Mouse (Mus musculus): ENCODE measurements at regions not wholly inside any gene's neighbourhood (a gene's known extent, or its start where the extent isn't known, plus 50 kb on each side); places are given as distances from the start of the nearest gene placed in this dataset.

- WGBS = 74% methylated on average over 9 of the region's 9 CpGs
- H3K27ac ChIP-seq (replicated peaks; ENCODE audit: low read depth, low read length) = no peak overlapping the region
- DNase-seq (ENCODE audit: low spot score) = no peak
These were observed 119.7 kb upstream of the Cpm start for GRCm38 (mm10) chr10:117509431-117510223.

DNA sequence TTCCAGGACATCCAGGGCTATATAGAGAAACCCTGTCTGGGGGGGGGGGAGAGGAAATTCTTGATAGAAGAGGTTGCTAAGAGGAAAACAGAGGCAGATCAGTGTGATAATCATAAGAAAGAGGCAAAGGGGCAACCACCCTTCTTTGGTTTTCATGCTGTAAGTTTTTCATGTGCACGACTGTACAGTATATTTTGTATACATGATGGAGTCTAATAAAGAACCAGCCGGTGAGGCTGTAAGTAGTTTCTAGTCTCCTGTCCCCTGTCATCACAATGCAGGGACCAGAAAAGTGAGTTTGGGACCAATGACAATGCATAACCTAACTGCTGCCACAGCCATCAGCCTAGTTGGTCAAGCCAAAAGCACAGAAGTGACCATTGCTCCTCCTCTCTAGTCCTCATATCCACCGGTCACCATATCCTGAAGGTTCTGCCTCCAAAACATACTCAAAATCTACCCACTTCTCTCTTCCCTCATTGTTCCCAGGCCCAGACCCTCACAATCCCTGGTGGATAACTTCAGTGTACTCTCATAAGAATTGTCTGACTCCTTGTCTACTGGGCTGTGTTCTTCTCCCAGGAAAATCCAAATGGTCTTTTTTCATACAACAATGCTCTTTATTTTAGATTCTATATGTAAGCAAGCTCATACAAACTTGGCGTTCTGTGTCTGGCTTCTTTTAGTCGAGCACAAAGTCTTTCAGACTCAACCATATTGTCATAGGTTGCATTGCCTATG lies 122.9 kb upstream of the Cpm start:
- ATAC-seq (ENCODE audit: low FRiP score, low read depth) = no peak
- Histone ChIP-seq H3K4me2 (replicated peaks; ENCODE audit: low read depth, low read length, severe bottlenecking) (no peak overlapping the region), H3K27me3 (ENCODE audit: control insufficient read depth, insufficient read depth, low read length) (no peaks in the 10 kb centered on the region), H3K36me3 (ENCODE audit: control insufficient read depth, insufficient read depth, low read length) (no peaks in the 10 kb centered on the region), H3K27ac (replicated peaks; ENCODE audit: low read depth, low read length) (no peak overlapping the region), H3K9me3 (ENCODE audit: control insufficient read depth, low read length) (no peaks in the 10 kb centered on the region), H3K4me1 (ENCODE audit: control insufficient read depth, insufficient read depth, low read length) (no peaks in the 10 kb centered on the region), H3K9ac (ENCODE audit: low read depth, low read length, severe bottlenecking) (no peak overlapping the region), H3K4me3 (replicated peaks; ENCODE audit: low read length) (no peak overlapping the region)
- TF ChIP-seq POLR2A (IDR thresholded peaks at IDR 0.05; ENCODE audit: borderline replicate concordance, extremely low read depth, insufficient read depth, insufficient read length) = no peak
- no peak for DNase-seq (ENCODE audit: low spot score)
- WGBS = 91% methylated on average over 5 of the region's 5 CpGs

More at GRCm38 (mm10) chr10:117509431-117510223, 119.7 kb upstream of the Cpm start:
- Histone ChIP-seq H3K9ac (ENCODE audit: low read depth, low read length, severe bottlenecking) (no peak overlapping the region), H3K9me3 (ENCODE audit: control insufficient read depth, low read length) (no peaks in the 10 kb centered on the region), H3K4me3 (replicated peaks; ENCODE audit: low read length) (no peak overlapping the region), H3K4me1 (ENCODE audit: control insufficient read depth, insufficient read depth, low read length) (no peaks in the 10 kb centered on the region), H3K27me3 (ENCODE audit: control insufficient read depth, insufficient read depth, low read length) (no peaks in the 10 kb centered on the region), H3K36me3 (ENCODE audit: control insufficient read depth, insufficient read depth, low read length) (no peaks in the 10 kb centered on the region), H3K4me2 (replicated peaks; ENCODE audit: low read depth, low read length, severe bottlenecking) (no peak overlapping the region)
- ATAC-seq (ENCODE audit: low FRiP score, low read depth) = no peak
- TF ChIP-seq POLR2A (IDR thresholded peaks at IDR 0.05; ENCODE audit: borderline replicate concordance, extremely low read depth, insufficient read depth, insufficient read length) = no peak

DNA sequence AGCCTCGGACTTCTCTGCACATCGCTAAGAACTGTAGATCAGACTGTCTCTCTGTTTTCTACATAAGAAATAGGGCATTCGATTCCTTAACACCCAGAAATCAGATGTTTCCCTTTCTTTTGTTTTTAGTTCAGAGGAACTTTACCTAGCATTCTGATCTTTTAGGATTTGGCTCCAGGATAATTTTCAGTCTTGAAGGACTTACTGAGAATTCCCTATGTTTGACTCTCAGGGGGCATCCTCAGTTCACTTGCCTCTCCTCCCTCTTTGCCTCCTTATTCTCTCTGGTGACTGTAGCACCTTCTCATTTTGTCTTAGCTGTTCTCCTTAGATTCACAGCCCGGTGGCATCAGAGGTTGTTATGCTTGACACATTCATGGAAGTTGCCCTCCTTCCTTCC lies 123.8 kb upstream of the Cpm start:
- Histone ChIP-seq H3K9ac (ENCODE audit: low read depth, low read length, severe bottlenecking) (no peak overlapping the region), H3K9me3 (ENCODE audit: control insufficient read depth, low read length) (no peaks in the 10 kb centered on the region), H3K36me3 (ENCODE audit: control insufficient read depth, insufficient read depth, low read length) (no peaks in the 10 kb centered on the region), H3K27me3 (ENCODE audit: control insufficient read depth, insufficient read depth, low read length) (no peaks in the 10 kb centered on the region), H3K4me1 (ENCODE audit: control insufficient read depth, insufficient read depth, low read length) (no peaks in the 10 kb centered on the region), H3K4me2 (replicated peaks; ENCODE audit: low read depth, low read length, severe bottlenecking) (no peak overlapping the region), H3K27ac (replicated peaks; ENCODE audit: low read depth, low read length) (no peak overlapping the region), H3K4me3 (replicated peaks; ENCODE audit: low read length) (no peak overlapping the region)
- ATAC-seq (ENCODE audit: low FRiP score, low read depth) (no peak), DNase-seq (ENCODE audit: low spot score) (no peak)
- 80% methylated on average over 4 of the region's 4 CpGs for WGBS
- TF ChIP-seq POLR2A (IDR thresholded peaks at IDR 0.05; ENCODE audit: borderline replicate concordance, extremely low read depth, insufficient read depth, insufficient read length) = no peak

- WGBS = 84% methylated on average over 3 of the region's 3 CpGs
These were observed 124.2 kb upstream of the Cpm start for GRCm38 (mm10) chr10:117505057-117505456.

DNA sequence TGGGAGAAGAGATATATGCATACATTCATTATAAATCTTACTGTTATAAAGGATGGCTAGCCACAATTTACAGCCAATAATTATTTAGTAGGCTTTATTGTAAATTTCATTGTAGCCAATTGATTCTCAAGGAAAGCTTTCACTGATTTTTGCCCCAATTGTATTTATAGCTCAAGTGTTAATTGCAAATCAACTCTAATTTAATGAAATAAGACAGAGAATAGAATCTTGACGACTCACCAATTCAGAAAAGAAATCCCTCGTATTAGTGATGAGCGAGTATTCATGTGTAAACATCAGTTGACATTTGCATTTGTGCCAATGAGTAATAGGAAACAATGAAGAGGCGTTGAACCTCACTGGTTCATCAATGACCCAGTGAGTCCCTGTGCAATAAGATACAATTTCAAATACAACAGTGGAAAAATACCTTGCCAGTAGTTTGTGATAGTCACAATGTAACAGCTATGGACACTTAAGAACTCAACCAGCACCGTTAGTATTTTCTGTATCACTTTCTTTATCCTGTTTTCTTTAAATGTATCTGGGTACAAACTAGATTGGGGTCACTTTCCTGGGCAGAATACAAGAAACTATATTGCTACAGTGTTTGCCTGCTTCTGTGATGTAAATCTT lies 124.6 kb upstream of the Cpsf6 start:
- no peak overlapping the region for H3K9ac ChIP-seq (ENCODE audit: low read depth, low read length, severe bottlenecking)
- DNase-seq (ENCODE audit: low spot score) = no peak

More at GRCm38 (mm10) chr10:117505057-117505456, 124.2 kb upstream of the Cpm start:
- Histone ChIP-seq H3K4me2 (replicated peaks; ENCODE audit: low read depth, low read length, severe bottlenecking) (no peak overlapping the region), H3K36me3 (ENCODE audit: control insufficient read depth, insufficient read depth, low read length) (no peaks in the 10 kb centered on the region), H3K4me1 (ENCODE audit: control insufficient read depth, insufficient read depth, low read length) (no peaks in the 10 kb centered on the region), H3K9me3 (ENCODE audit: control insufficient read depth, low read length) (no peaks in the 10 kb centered on the region), H3K9ac (ENCODE audit: low read depth, low read length, severe bottlenecking) (no peak overlapping the region), H3K27me3 (ENCODE audit: control insufficient read depth, insufficient read depth, low read length) (no peaks in the 10 kb centered on the region), H3K27ac (replicated peaks; ENCODE audit: low read depth, low read length) (no peak overlapping the region), H3K4me3 (replicated peaks; ENCODE audit: low read length) (no peak overlapping the region)
- TF ChIP-seq POLR2A (IDR thresholded peaks at IDR 0.05; ENCODE audit: borderline replicate concordance, extremely low read depth, insufficient read depth, insufficient read length) = no peak
- DNase-seq (ENCODE audit: low spot score) (no peak), ATAC-seq (ENCODE audit: low FRiP score, low read depth) (no peak)

More for the DNA sequence above, 124.6 kb upstream of the Cpsf6 start:
- no peak overlapping the region for H3K4me3 ChIP-seq (replicated peaks; ENCODE audit: low read length)
- 84% methylated on average over 5 of the region's 5 CpGs for WGBS
- no peaks in the 10 kb centered on the region for H3K27me3 ChIP-seq (ENCODE audit: control insufficient read depth, insufficient read depth, low read length)
- no peak overlapping the region for H3K27ac ChIP-seq (replicated peaks; ENCODE audit: low read depth, low read length)
- no peaks in the 10 kb centered on the region for H3K36me3 ChIP-seq (ENCODE audit: control insufficient read depth, insufficient read depth, low read length)
- no peaks in the 10 kb centered on the region for H3K9me3 ChIP-seq (ENCODE audit: control insufficient read depth, low read length)
- H3K4me1 ChIP-seq (ENCODE audit: control insufficient read depth, insufficient read depth, low read length) = no peaks in the 10 kb centered on the region
- no peak for TF ChIP-seq POLR2A (IDR thresholded peaks at IDR 0.05; ENCODE audit: borderline replicate concordance, extremely low read depth, insufficient read depth, insufficient read length)
- ATAC-seq (ENCODE audit: low FRiP score, low read depth) = no peak
- H3K4me2 ChIP-seq (replicated peaks; ENCODE audit: low read depth, low read length, severe bottlenecking) = no peak overlapping the region

All from limb, embryonic 14.5 days (tissue).